Mouse (Mus musculus) ovary, adult 10 weeks (tissue): ENCODE results near the gene Grm6. TPM values are rescaled to one million over a fixed set of nuclear protein-coding genes. Genes with fewer than 3 reads are reported as not detected.

Source experiments
- polyA plus RNA-seq: library from polyadenylated mRNA; stranded (reverse); fragments of 350-450 nt; fragmentation: Illumina TruSeq; extraction: RNeasy Lipid Tissue Mini Kit (QIAGEN cat#74804); gene quantifications from one replicate; pipeline ENCODE4 v1.2.3, GENCODE M21; 2014

Gene Grm6
- not detected for polyA plus RNA-seq

DNA sequence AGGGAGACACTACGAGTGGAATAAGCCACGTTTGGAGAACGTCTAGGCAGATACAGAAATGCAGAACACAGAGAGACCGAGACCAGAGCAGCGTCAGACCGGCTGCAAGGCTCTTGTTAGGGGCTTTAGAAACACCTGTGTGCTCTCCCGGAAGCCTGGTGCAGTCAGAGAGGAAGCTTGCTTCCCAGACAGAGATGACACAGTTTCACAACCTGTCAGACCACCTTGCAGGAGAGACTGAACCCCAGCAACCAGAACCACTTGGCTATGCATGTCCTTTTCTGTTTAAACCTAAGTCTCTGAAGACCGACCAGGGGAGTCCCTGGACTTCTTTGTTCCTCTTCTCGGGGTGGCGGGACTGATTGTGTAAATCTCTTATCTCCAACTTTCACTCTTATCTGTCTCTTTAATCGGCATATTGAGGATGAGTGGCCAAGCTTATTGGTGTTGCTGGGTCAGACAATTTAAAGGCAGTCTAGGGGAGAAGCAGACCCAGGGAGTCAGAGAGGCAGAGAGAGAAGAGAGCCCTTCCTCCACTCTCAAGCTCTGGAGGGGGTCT lies at the start of gene Grm6:
Gene Grm6 (plus strand): TSS at position 509 of the 559 bp plus-strand sequence.

DNA sequence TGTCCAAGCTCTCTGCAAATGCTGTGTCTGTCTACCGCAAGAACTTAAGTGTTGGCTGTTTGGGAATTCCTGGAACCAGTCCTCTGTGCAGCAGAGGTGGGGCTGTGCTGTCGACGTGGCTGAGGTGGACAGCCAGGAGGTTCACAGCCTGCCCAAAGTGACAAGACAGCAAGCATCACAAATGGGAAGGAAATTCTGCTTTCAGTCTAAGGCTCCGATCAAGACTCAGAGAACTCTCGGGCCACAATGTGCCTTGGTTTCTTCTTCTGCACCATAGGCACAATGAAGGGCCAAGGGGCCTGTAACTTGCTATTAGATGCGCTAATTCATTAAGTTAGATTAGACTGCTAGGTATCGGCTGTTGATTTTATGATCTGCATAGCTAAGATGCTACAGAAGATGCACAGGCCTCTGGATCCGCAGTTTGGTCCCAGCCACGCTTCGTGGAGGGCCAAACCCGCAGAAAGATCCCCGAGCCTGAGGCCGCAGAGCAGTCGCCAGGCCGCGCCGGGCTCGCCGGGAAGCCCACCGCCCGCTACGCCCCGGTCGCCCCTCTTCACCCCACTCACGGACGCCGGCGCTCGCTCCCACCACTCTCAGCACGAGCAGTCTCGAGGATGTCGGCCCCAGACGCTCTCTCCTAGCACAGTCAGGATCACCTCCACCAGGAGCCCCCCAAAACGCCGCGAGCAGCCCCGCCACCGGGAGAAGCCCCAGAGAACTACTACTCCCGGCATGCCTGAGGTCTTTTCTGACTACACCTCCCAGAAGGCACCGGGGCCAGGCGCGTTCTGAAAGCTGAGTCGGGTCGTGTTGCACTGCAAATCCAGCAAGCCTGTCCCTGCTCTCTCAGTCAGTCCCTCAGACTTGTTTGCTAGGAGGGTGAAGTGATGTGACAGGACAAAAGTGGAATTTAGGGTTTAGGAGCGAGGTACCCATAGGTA lies 23.2 kb upstream of the Grm6 start, which contains the start of gene Zfp354c:
Gene Zfp354c (minus strand): TSS at position 715 of the 944 bp plus-strand sequence.

DNA sequence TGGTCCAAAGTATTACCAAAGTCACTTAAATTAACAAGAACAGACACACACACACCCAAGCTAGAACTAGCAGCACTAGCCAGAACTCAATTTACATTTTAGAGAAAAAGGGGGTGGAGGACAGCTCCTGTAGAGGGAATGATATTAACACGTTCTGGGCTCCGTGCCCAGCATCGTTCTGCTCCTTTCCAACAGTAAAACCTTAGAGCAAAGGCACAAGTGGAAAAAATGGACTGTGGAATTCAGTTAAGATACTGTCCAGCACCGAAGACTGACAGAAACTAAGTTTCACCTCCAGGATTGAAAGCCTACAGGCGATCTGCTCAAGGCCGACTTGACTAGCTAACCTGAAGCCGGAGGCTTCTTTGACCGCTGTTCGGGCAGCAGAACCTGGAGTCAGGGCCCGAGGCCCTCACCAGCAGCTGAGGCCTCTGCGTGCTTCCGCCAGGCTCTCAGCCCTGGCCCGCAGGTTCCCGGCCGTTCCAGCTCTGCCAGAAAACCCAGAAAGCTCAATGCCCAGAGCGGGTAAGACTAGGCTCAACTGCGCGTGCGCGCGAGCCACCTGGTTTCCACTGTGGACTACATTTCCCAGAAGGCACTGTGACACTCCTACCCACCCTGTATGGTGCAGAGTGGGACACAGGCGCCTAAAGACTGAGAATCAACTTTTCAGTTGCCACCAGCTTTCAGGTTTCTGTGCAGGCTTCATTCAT lies 9.3 kb upstream of the Grm6 start, which contains the start of gene Zfp879:
Gene Zfp879 (minus strand): TSS at position 530 of the 713 bp plus-strand sequence.

GRCm38 (mm10) chr11:50887390-50888128 lies 37.1 kb downstream of the Grm6 start, which contains the start of gene Zfp454:
Zfp454 (minus strand) TSS chr11:50887651.

Other genes starting within 250 kb of the Grm6 start
- gene Adamts2, start 248.6 kb upstream of the Grm6 start, polyA plus RNA-seq: 49.5 TPM
- gene Zfp354c, start 23.0 kb upstream of the Grm6 start, polyA plus RNA-seq: 49.8 TPM
- 1.9 TPM for gene Zfp879, start 9.1 kb upstream of the Grm6 start, polyA plus RNA-seq
- gene Zfp454, start 37.0 kb downstream of the Grm6 start, polyA plus RNA-seq: 6.3 TPM
- 35.4 TPM for gene Zfp2, start 65.5 kb downstream of the Grm6 start, polyA plus RNA-seq
- gene Zfp354b, start 80.9 kb downstream of the Grm6 start, polyA plus RNA-seq: 8.4 TPM
- gene 4933414I15Rik, start 93.1 kb downstream of the Grm6 start, polyA plus RNA-seq: not detected
- gene Prop1, start 103.1 kb downstream of the Grm6 start, polyA plus RNA-seq: not detected
- not detected for gene Olfr1378, start 115.8 kb downstream of the Grm6 start, polyA plus RNA-seq
- gene Olfr1377, start 131.3 kb downstream of the Grm6 start, polyA plus RNA-seq: not detected
- gene Olfr51, start 152.9 kb downstream of the Grm6 start, polyA plus RNA-seq: not detected
- not detected for gene Olfr54, start 163.6 kb downstream of the Grm6 start, polyA plus RNA-seq
- gene Olfr1375, start 197.4 kb downstream of the Grm6 start, polyA plus RNA-seq: not detected
- gene Zfp354a, start 208.6 kb downstream of the Grm6 start, polyA plus RNA-seq: 24.9 TPM